Mouse (Mus musculus): Measurements from ENCODE around the gene Vgll4. TPM values are rescaled to one million over a fixed set of nuclear protein-coding genes. Genes with fewer than 3 reads are reported as not detected.

The Vgll4 gene
- total and polyA plus RNA-seq, 3 experiments: 34.6 to 73.7 (median 37.3) TPM

GRCm38 (mm10) chr6:114952356-114952755 is 17.4 kb downstream of the Vgll4 start:
- TF ChIP-seq TCF12 (IDR thresholded peaks at IDR 0.05; ENCODE audit: low read depth, low read length) (no peak), CHD2 (IDR thresholded peaks at IDR 0.05; ENCODE audit: low read length) (no peak), ETS1 (conservative IDR thresholded peaks at IDR 0.05; ENCODE audit: low read depth, low read length) (no peak), NELFE (IDR thresholded peaks at IDR 0.05; ENCODE audit: low read depth, low read length) (no peak), POLR2AphosphoS2 (IDR thresholded peaks at IDR 0.05; ENCODE audit: low read depth, low read length) (no peak), NRF1 (IDR thresholded peaks at IDR 0.05; ENCODE audit: low read depth, low read length) (no peak), MAZ (IDR thresholded peaks at IDR 0.05; ENCODE audit: low read depth, low read length) (no peak), JUN (IDR thresholded peaks at IDR 0.05; ENCODE audit: insufficient read depth, low read depth, low read length) (no peak), ZNF384 (IDR thresholded peaks at IDR 0.05; ENCODE audit: low read depth, low read length) (no peak)
- H3K27me3 ChIP-seq (replicated peaks): no peaks in the 10 kb centered on the region
- dilution Hi-C loops (cut with MboI; ENCODE audit: extremely low pct_ligation_motif_present, extremely low pct_unique_long_range_greater_than_20kb, low sequenced_read_pairs): no loop called here

DNA sequence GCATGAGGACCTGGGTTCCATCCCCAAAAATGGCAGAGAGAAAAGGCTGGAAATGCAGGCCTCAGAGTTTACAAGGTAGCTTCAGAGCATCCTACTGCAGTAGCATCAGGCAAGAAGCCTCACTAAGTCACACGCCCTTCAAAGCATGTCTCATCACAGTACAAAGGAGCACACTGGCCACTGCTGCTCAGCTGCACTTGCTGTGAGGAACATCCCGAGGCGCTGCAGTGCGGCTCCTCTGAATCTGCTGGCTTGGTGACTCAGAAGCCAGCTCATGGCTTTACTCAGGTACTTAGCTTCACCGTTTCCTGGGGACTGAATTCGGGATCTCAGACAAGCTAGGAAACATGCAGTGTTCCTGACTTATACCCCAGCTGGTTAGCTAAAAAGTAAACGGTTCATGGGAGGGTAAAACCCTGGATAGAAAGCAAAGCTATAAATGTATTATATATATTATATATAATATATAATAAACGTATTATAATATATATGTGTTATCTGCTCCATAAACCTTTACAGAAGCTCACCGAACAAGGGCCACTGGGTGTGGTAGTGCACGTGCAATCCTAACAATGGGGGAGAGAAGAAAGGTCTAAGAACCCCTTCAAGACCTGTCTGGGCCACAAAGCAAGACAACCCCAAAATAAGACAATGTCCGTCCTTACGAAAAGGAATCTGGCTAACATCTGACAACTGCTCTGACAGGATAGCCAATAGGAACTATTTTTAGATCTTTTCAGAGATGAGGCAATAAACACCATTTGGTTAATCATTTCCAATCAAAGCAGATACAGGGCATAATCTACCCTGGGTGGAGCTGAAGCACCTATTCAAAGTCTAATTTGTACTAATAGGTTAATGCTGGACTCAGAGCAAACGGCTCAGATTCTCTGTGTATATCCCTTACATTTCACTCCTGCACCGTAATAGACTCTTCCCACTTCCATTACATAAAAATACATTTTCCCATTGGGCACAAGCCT is 25.0 kb downstream of the Vgll4 start:
- Histone ChIP-seq H3K4me2 (ENCODE audit: insufficient read depth, low read depth, poor library complexity, severe bottlenecking) (no peak overlapping the region), H3K9me3 (replicated peaks; ENCODE audit: low read length) (no peaks in the 10 kb centered on the region), H3K27ac (ENCODE audit: insufficient read depth, low read depth) (no peak overlapping the region), H3K4me3 (replicated peaks in 1 of 3; ENCODE audit: low read depth in 2 of 3, low read length in 2 of 3, poor library complexity in 1 of 3) (no peak overlapping the region), H3K79me2 (replicated peaks; ENCODE audit: control insufficient read depth, extremely low read depth, insufficient read depth, poor library complexity, severe bottlenecking) (peaks cover 18% of the 10 kb centered on the region), H3K36me3 (replicated peaks in 1 of 2; ENCODE audit: control insufficient read depth in 1 of 2, insufficient read depth in 1 of 2, low read length in 1 of 2) (peaks cover 7 to 36% of the 10 kb centered on the region in 2 experiments), H3K27me3 (replicated peaks) (no peaks in the 10 kb centered on the region), H3K9ac (ENCODE audit: insufficient read depth, low read depth) (no peak overlapping the region), H3K4me1 (ENCODE audit: control insufficient read depth in 1 of 2, insufficient read depth in 2 of 2) (peaks cover 12 to 15% of the 10 kb centered on the region in 2 experiments)
- in situ Hi-C loops (cut with MboI; ENCODE audit: low pct_ligation_motif_present, low pct_unique_long_range_greater_than_20kb, low sequenced_read_pairs) (loop anchor here (25.0 kb wide), 1 partner anchor 318 kb away; the partner anchor contains the start of gene Timp4), dilution Hi-C loops (cut with MboI; ENCODE audit: extremely low pct_ligation_motif_present, extremely low pct_unique_long_range_greater_than_20kb, low sequenced_read_pairs) (no loop called here)
- DNase-seq (ENCODE audit: extremely low read depth): no peak
- no peak for TF ChIP-seq CTCF (conservative IDR thresholded peaks at IDR 0.05 in 1 of 2, IDR thresholded peaks at IDR 0.05 in 1 of 2; ENCODE audit: low read depth in 2 of 2, low read length in 2 of 2)

More at GRCm38 (mm10) chr6:114952356-114952755, 17.4 kb downstream of the Vgll4 start:
- H3K27ac ChIP-seq (ENCODE audit: insufficient read depth, low read depth): no peak overlapping the region
- peaks cover 14 to 34% of the 10 kb centered on the region in 2 experiments for H3K4me1 ChIP-seq (ENCODE audit: control insufficient read depth in 1 of 2, insufficient read depth in 2 of 2)
- H3K79me2 ChIP-seq (replicated peaks; ENCODE audit: control insufficient read depth, extremely low read depth, insufficient read depth, poor library complexity, severe bottlenecking): peaks cover 47% of the 10 kb centered on the region
- no peak overlapping the region for H3K9ac ChIP-seq (ENCODE audit: insufficient read depth, low read depth)
- peaks cover 3% of the 10 kb centered on the region for H3K9me3 ChIP-seq (replicated peaks; ENCODE audit: low read length)
- no peak for DNase-seq (ENCODE audit: extremely low read depth)
- H3K4me2 ChIP-seq (ENCODE audit: insufficient read depth, low read depth, poor library complexity, severe bottlenecking): no peak overlapping the region
- H3K4me3 ChIP-seq (replicated peaks in 1 of 3; ENCODE audit: low read depth in 2 of 3, low read length in 2 of 3, poor library complexity in 1 of 3): no peak overlapping the region
- peaks cover 27 to 53% of the 10 kb centered on the region in 2 experiments for H3K36me3 ChIP-seq (replicated peaks in 1 of 2; ENCODE audit: control insufficient read depth in 1 of 2, insufficient read depth in 1 of 2, low read length in 1 of 2)
- in situ Hi-C loops (cut with MboI; ENCODE audit: low pct_ligation_motif_present, low pct_unique_long_range_greater_than_20kb, low sequenced_read_pairs): no loop called here

Measured in CH12.LX (cell line).